Mouse (Mus musculus) embryonic facial prominence, embryonic 11.5 days (tissue): ENCODE measurements around the gene Mphosph9. TPM values are rescaled to one million over a fixed set of nuclear protein-coding genes. Genes with fewer than 3 reads are reported as not detected.

Experiments used
- ATAC-seq: fragments of 200-750 bp; cut with Nextera tagmentation; replicated peaks from 2 replicates; pipeline ENCODE4 v1.8.0; 2017; ENCODE audit warnings: low read depth; ENCODE audit not compliant: insufficient number of reproducible peaks, low FRiP score, low TSS enrichment
- DNase-seq: peaks from one replicate; pipeline ENCODE4 v3.0.0-alpha.2; 2015; ENCODE audit warnings: low spot score
- H3K27ac ChIP-seq: fragments of 300-500 bp; sonication (generic); replicated peaks from 2 replicates; pipeline ENCODE4 v1.5.1; 2014; ENCODE audit warnings: mild to moderate bottlenecking, low read depth, low read length, control low read depth
- H3K27me3 ChIP-seq: fragments of 300-500 bp; sonication (generic); 2 replicates; pipeline ENCODE4 v1.6.1; 2014; ENCODE audit warnings: mild to moderate bottlenecking, low read length, moderate library complexity, mixed read lengths; ENCODE audit not compliant: control insufficient read depth, insufficient read depth
- H3K36me3 ChIP-seq: fragments of 300-500 bp; sonication (generic); replicated peaks from 2 replicates; pipeline ENCODE4 v1.6.1; 2014; ENCODE audit warnings: low read depth, mild to moderate bottlenecking, low read length, moderate library complexity, mixed read lengths; ENCODE audit not compliant: control insufficient read depth, insufficient read depth
- H3K4me1 ChIP-seq: fragments of 300-500 bp; sonication (generic); 2 replicates; pipeline ENCODE4 v1.6.1; 2014; ENCODE audit warnings: low read length, mixed read lengths; ENCODE audit not compliant: control insufficient read depth, insufficient read depth
- H3K4me2 ChIP-seq: fragments of 300-500 bp; sonication (generic); 2 replicates; pipeline ENCODE4 v1.6.1; 2014; ENCODE audit warnings: low read depth, mild to moderate bottlenecking, control low read depth, low read length, moderate library complexity
- H3K4me3 ChIP-seq: fragments of 300-500 bp; sonication (generic); 2 replicates; pipeline ENCODE4 v1.5.1; 2014; ENCODE audit warnings: low read depth, low read length, control low read depth
- H3K9ac ChIP-seq: fragments of 300-500 bp; sonication (generic); replicated peaks from 2 replicates; pipeline ENCODE4 v1.6.1; 2014; ENCODE audit warnings: mild to moderate bottlenecking, control low read depth, low read length
- H3K9me3 ChIP-seq: fragments of 300-500 bp; sonication (generic); replicated peaks from 2 replicates; pipeline ENCODE4 v1.6.1; 2016; ENCODE audit warnings: mild to moderate bottlenecking, low read length, inconsistent platforms, mixed read lengths; ENCODE audit not compliant: control insufficient read depth
- WGBS: fragments of 180-500 bp; shearing (Covaris S2); extraction: QIAGEN DNeasy Blood & Tissue Kit; methylation state at CpG from one replicate; pipeline ENCODE4 v1.1.7; 2014; 5-methylcytosine and 5-hydroxymethylcytosine counted together
- polyA plus RNA-seq: library from polyadenylated mRNA; unstranded; fragments of >200 nt; fragmentation: Nextera tagmentation; extraction: Ambion mirVana; gene quantifications from 2 replicates; pipeline ENCODE4 v1.2.1, GENCODE M21; 2014

The Mphosph9 gene
- polyA plus RNA-seq, 1 experiment from 2014 or later = 17.4 TPM

GRCm38 (mm10) chr5:124248845-124249613, 78.7 kb downstream of the Mphosph9 start:
- ATAC-seq = 0 out of 2 replicates have a peak, but pooled peaks have one; percentile 45
- DNase-seq = peak; percentile 59
- Histone ChIP-seq H3K9me3 (no peaks in the 10 kb centered on the region), H3K4me2 (peak overlapping the region; percentile 92), H3K27ac (peak overlapping the region; percentile 48), H3K4me3 (peak overlapping the region; percentile 66), H3K36me3 (no peaks in the 10 kb centered on the region), H3K9ac (peak overlapping the region; percentile 88), H3K4me1 (no peaks in the 10 kb centered on the region), H3K27me3 (no peaks in the 10 kb centered on the region)
- under 1% methylated on average over 59 of the region's 77 CpGs for WGBS

- no peaks in the 10 kb centered on the region for H3K36me3 ChIP-seq
- H3K9me3 ChIP-seq = no peaks in the 10 kb centered on the region
- no peak overlapping the region for H3K9ac ChIP-seq
- WGBS = 31% methylated on average over 9 of the region's 9 CpGs
- no peaks in the 10 kb centered on the region for H3K27me3 ChIP-seq
- no peak overlapping the region for H3K27ac ChIP-seq
- no peaks in the 10 kb centered on the region for H3K4me1 ChIP-seq
- H3K4me3 ChIP-seq = peak overlapping the region; percentile 66; the same call in 1 of the 2 replicates
- H3K4me2 ChIP-seq = no peak overlapping the region
- DNase-seq (no peak), ATAC-seq (no peak)
These were observed 79.7 kb downstream of the Mphosph9 start for GRCm38 (mm10) chr5:124247986-124248626.

GRCm38 (mm10) chr5:124247296-124247695, 80.5 kb downstream of the Mphosph9 start:
- Histone ChIP-seq H3K27me3 (no peaks in the 10 kb centered on the region), H3K4me2 (no peak overlapping the region), H3K4me3 (no peak overlapping the region), H3K36me3 (no peaks in the 10 kb centered on the region), H3K9ac (no peak overlapping the region), H3K27ac (no peak overlapping the region), H3K9me3 (no peaks in the 10 kb centered on the region), H3K4me1 (no peaks in the 10 kb centered on the region)
- DNase-seq (no peak), ATAC-seq (no peak)
- 29% methylated on average over 7 of the region's 7 CpGs for WGBS

- Histone ChIP-seq H3K9me3 (no peaks in the 10 kb centered on the region), H3K27ac (no peak overlapping the region), H3K27me3 (no peaks in the 10 kb centered on the region), H3K9ac (no peak overlapping the region), H3K4me3 (no peak overlapping the region), H3K36me3 (no peaks in the 10 kb centered on the region), H3K4me2 (no peak overlapping the region), H3K4me1 (peaks cover 3% of the 10 kb centered on the region; the same call in 1 of the 2 replicates)
- WGBS = 87% methylated on average over 7 of the region's 7 CpGs
- no peak for ATAC-seq
- no peak for DNase-seq
These were observed 82.9 kb downstream of the Mphosph9 start for GRCm38 (mm10) chr5:124244885-124245284.

- H3K4me2 ChIP-seq = no peak overlapping the region
- H3K9ac ChIP-seq = no peak overlapping the region
- H3K9me3 ChIP-seq = no peaks in the 10 kb centered on the region
- no peaks in the 10 kb centered on the region for H3K36me3 ChIP-seq
- 94% methylated on average over 8 of the region's 8 CpGs for WGBS
- no peaks in the 10 kb centered on the region for H3K27me3 ChIP-seq
- DNase-seq = no peak
- H3K4me1 ChIP-seq = peaks cover 3% of the 10 kb centered on the region; the same call in 1 of the 2 replicates
- no peak overlapping the region for H3K4me3 ChIP-seq
- no peak for ATAC-seq
- H3K27ac ChIP-seq = no peak overlapping the region
These were observed 83.3 kb downstream of the Mphosph9 start for GRCm38 (mm10) chr5:124244449-124244848.

GRCm38 (mm10) chr5:124243236-124243901, 84.4 kb downstream of the Mphosph9 start:
- peaks cover 3% of the 10 kb centered on the region; the same call in 1 of the 2 replicates for H3K4me1 ChIP-seq
- ATAC-seq = no peak
- H3K9me3 ChIP-seq = no peaks in the 10 kb centered on the region
- DNase-seq = no peak
- H3K9ac ChIP-seq = no peak overlapping the region
- H3K4me2 ChIP-seq = no peak overlapping the region
- H3K27ac ChIP-seq = no peak overlapping the region
- H3K27me3 ChIP-seq = no peaks in the 10 kb centered on the region
- 88% methylated on average over 9 of the region's 9 CpGs for WGBS
- no peaks in the 10 kb centered on the region for H3K36me3 ChIP-seq
- no peak overlapping the region for H3K4me3 ChIP-seq

- peak; percentile 13 for DNase-seq
- H3K4me2 ChIP-seq = no peak overlapping the region
- ATAC-seq = no peak
These were observed 85.9 kb downstream of the Mphosph9 start for GRCm38 (mm10) chr5:124241686-124242444.

More at GRCm38 (mm10) chr5:124241686-124242444, 85.9 kb downstream of the Mphosph9 start:
- H3K9me3 ChIP-seq = no peaks in the 10 kb centered on the region
- H3K9ac ChIP-seq = no peak overlapping the region
- H3K4me1 ChIP-seq = peaks cover 3% of the 10 kb centered on the region; the same call in 1 of the 2 replicates
- no peaks in the 10 kb centered on the region for H3K36me3 ChIP-seq
- no peak overlapping the region for H3K4me3 ChIP-seq
- H3K27me3 ChIP-seq = no peaks in the 10 kb centered on the region
- WGBS = 41% methylated on average over 10 of the region's 10 CpGs
- H3K27ac ChIP-seq = no peak overlapping the region
